Mouse (Mus musculus) neural tube, embryonic 11.5 days (tissue): ENCODE measurements around the gene Gimap1. TPM values are rescaled to one million over a fixed set of nuclear protein-coding genes. Genes with fewer than 3 reads are reported as not detected.

ENCODE experiments used
- ATAC-seq: fragments of 200-750 bp; cut with Nextera tagmentation; 2 replicates; pipeline ENCODE4 v1.8.0; 2017; ENCODE audit warnings: moderate number of reproducible peaks, mild to moderate bottlenecking, moderate TSS enrichment, moderate library complexity; ENCODE audit not compliant: insufficient read depth, low FRiP score, low TSS enrichment
- DNase-seq: peaks from one replicate; pipeline ENCODE4 v3.0.0-alpha.2; 2015; ENCODE audit warnings: low spot score
- H3K27ac ChIP-seq: fragments of 300-500 bp; sonication (generic); 2 replicates; pipeline ENCODE4 v1.5.1; 2014; ENCODE audit warnings: low read depth, mild to moderate bottlenecking, low read length
- H3K27me3 ChIP-seq: fragments of 300-500 bp; sonication (generic); 2 replicates; pipeline ENCODE4 v1.6.1; 2014; ENCODE audit warnings: mild to moderate bottlenecking, low read length, mixed read lengths; ENCODE audit not compliant: control insufficient read depth, insufficient read depth
- H3K36me3 ChIP-seq: fragments of 300-500 bp; sonication (generic); 2 replicates; pipeline ENCODE4 v1.6.1; 2014; ENCODE audit warnings: mild to moderate bottlenecking, low read length, moderate library complexity, mixed read lengths; ENCODE audit not compliant: control insufficient read depth, insufficient read depth
- H3K4me1 ChIP-seq: fragments of 300-500 bp; sonication (generic); 2 replicates; pipeline ENCODE4 v1.6.1; 2014; ENCODE audit warnings: low read length, mixed read lengths; ENCODE audit not compliant: control insufficient read depth, insufficient read depth
- H3K4me2 ChIP-seq: fragments of 300-500 bp; sonication (generic); 2 replicates; pipeline ENCODE4 v1.6.1; 2014; ENCODE audit warnings: low read depth, mild to moderate bottlenecking, moderate library complexity
- H3K4me3 ChIP-seq: fragments of 300-500 bp; sonication (generic); 2 replicates; pipeline ENCODE4 v1.5.1; 2014; ENCODE audit warnings: low read depth, low read length
- H3K9ac ChIP-seq: fragments of 300-500 bp; sonication (generic); 2 replicates; pipeline ENCODE4 v1.6.1; 2014; ENCODE audit warnings: mild to moderate bottlenecking, low read length
- H3K9me3 ChIP-seq: fragments of 300-500 bp; sonication (generic); 2 replicates; pipeline ENCODE4 v1.6.1; 2016; ENCODE audit warnings: low read length; ENCODE audit not compliant: control insufficient read depth
- WGBS: fragments of 180-500 bp; shearing (Covaris S2); extraction: QIAGEN DNeasy Blood & Tissue Kit; methylation state at CpG from one replicate; pipeline ENCODE4 v1.1.7; 2014; 5-methylcytosine and 5-hydroxymethylcytosine counted together
- polyA plus RNA-seq: library from polyadenylated mRNA; unstranded; fragments of >200 nt; fragmentation: Nextera tagmentation; extraction: Ambion mirVana; gene quantifications from 2 replicates; pipeline ENCODE4 v1.2.1, GENCODE M21; 2014

The Gimap1 gene
- polyA plus RNA-seq, 1 experiment from 2014 or later, result 6.4 TPM

- Histone ChIP-seq H3K9ac (no peak overlapping the region), H3K27me3 (no peaks in the 10 kb centered on the region), H3K4me3 (no peak overlapping the region), H3K36me3 (no peaks in the 10 kb centered on the region), H3K4me1 (no peaks in the 10 kb centered on the region), H3K9me3 (no peaks in the 10 kb centered on the region), H3K4me2 (no peak overlapping the region), H3K27ac (no peak overlapping the region)
- WGBS, result 60% methylated on average over 8 of the region's 8 CpGs
- ATAC-seq (no peak), DNase-seq (no peak)
Measured at GRCm38 (mm10) chr6:48732864-48733304, 6.0 kb upstream of the Gimap1 start.

- Histone ChIP-seq H3K27ac (no peak overlapping the region), H3K9me3 (no peaks in the 10 kb centered on the region), H3K9ac (no peak overlapping the region), H3K36me3 (no peaks in the 10 kb centered on the region), H3K4me3 (no peak overlapping the region), H3K4me1 (no peaks in the 10 kb centered on the region), H3K27me3 (no peaks in the 10 kb centered on the region), H3K4me2 (no peak overlapping the region)
- no peak for ATAC-seq
- no peak for DNase-seq
- WGBS, result 89% methylated on average over 1 of the region's 1 CpGs
Measured at GRCm38 (mm10) chr6:48733660-48734059, 5.2 kb upstream of the Gimap1 start.

GRCm38 (mm10) chr6:48737053-48737452, 1.8 kb upstream of the Gimap1 start:
- no peaks in the 10 kb centered on the region for H3K9me3 ChIP-seq
- no peak overlapping the region for H3K4me2 ChIP-seq
- peaks cover 7% of the 10 kb centered on the region for H3K27me3 ChIP-seq
- DNase-seq (no peak), ATAC-seq (no peak)
- H3K36me3 ChIP-seq, result no peaks in the 10 kb centered on the region
- WGBS, result 81% methylated on average over 2 of the region's 2 CpGs
- H3K4me3 ChIP-seq, result no peak overlapping the region
- no peak overlapping the region for H3K27ac ChIP-seq
- H3K9ac ChIP-seq, result no peak overlapping the region
- H3K4me1 ChIP-seq, result no peaks in the 10 kb centered on the region; the same call in 1 of the 2 replicates

GRCm38 (mm10) chr6:48737688-48738087, 1.2 kb upstream of the Gimap1 start:
- H3K27me3 ChIP-seq, result peaks cover 13% of the 10 kb centered on the region
- 94% methylated on average over 5 of the region's 5 CpGs for WGBS
- H3K9ac ChIP-seq, result no peak overlapping the region
- ATAC-seq (no peak), DNase-seq (no peak)
- H3K36me3 ChIP-seq, result no peaks in the 10 kb centered on the region
- H3K27ac ChIP-seq, result no peak overlapping the region
- peaks cover 4% of the 10 kb centered on the region; the same call in 1 of the 2 replicates for H3K4me1 ChIP-seq
- no peaks in the 10 kb centered on the region for H3K9me3 ChIP-seq
- H3K4me3 ChIP-seq, result no peak overlapping the region
- H3K4me2 ChIP-seq, result no peak overlapping the region

GRCm38 (mm10) chr6:48739780-48740055, 864 bp downstream of the Gimap1 start:
- H3K4me1 ChIP-seq, result peaks cover 5% of the 10 kb centered on the region; the same call in 1 of the 2 replicates

GRCm38 (mm10) chr6:48740501-48741169, 1.8 kb downstream of the Gimap1 start:
- Histone ChIP-seq H3K4me1 (peaks cover 5% of the 10 kb centered on the region; the same call in 1 of the 2 replicates), H3K36me3 (no peaks in the 10 kb centered on the region), H3K27ac (no peak overlapping the region), H3K9ac (no peak overlapping the region), H3K9me3 (no peaks in the 10 kb centered on the region), H3K4me2 (no peak overlapping the region), H3K4me3 (no peak overlapping the region), H3K27me3 (peaks cover 19% of the 10 kb centered on the region)
- 84% methylated on average over 3 of the region's 3 CpGs for WGBS
- ATAC-seq, result no peak
- DNase-seq, result no peak

More at GRCm38 (mm10) chr6:48739780-48740055, 864 bp downstream of the Gimap1 start:
- H3K9ac ChIP-seq, result no peak overlapping the region
- DNase-seq, result no peak
- 87% methylated on average over 3 of the region's 3 CpGs for WGBS
- H3K9me3 ChIP-seq, result no peaks in the 10 kb centered on the region
- peaks cover 19% of the 10 kb centered on the region for H3K27me3 ChIP-seq
- no peaks in the 10 kb centered on the region for H3K36me3 ChIP-seq
- H3K4me3 ChIP-seq, result no peak overlapping the region
- no peak overlapping the region for H3K27ac ChIP-seq
- no peak overlapping the region for H3K4me2 ChIP-seq
- ATAC-seq, result no peak

- H3K9ac ChIP-seq, result no peak overlapping the region
- H3K4me3 ChIP-seq, result no peak overlapping the region
- no peak overlapping the region for H3K27ac ChIP-seq
- no peak for DNase-seq
- peaks cover 19% of the 10 kb centered on the region for H3K27me3 ChIP-seq
- H3K4me2 ChIP-seq, result no peak overlapping the region
- WGBS, result 37% methylated on average over 3 of the region's 3 CpGs
- ATAC-seq, result no peak
- no peaks in the 10 kb centered on the region for H3K9me3 ChIP-seq
- H3K36me3 ChIP-seq, result no peaks in the 10 kb centered on the region
- peaks cover 5% of the 10 kb centered on the region; the same call in 1 of the 2 replicates for H3K4me1 ChIP-seq
Measured at GRCm38 (mm10) chr6:48741273-48741672, 2.4 kb downstream of the Gimap1 start.

GRCm38 (mm10) chr6:48741711-48742206, 2.9 kb downstream of the Gimap1 start:
- 24% methylated on average over 9 of the region's 9 CpGs for WGBS
- Histone ChIP-seq H3K9me3 (no peaks in the 10 kb centered on the region), H3K36me3 (no peaks in the 10 kb centered on the region), H3K9ac (no peak overlapping the region), H3K4me2 (no peak overlapping the region; the same call in 1 of the 2 replicates), H3K27me3 (peaks cover 19% of the 10 kb centered on the region), H3K4me1 (peaks cover 5% of the 10 kb centered on the region; the same call in 1 of the 2 replicates), H3K4me3 (no peak overlapping the region), H3K27ac (no peak overlapping the region)
- DNase-seq, result no peak
- ATAC-seq, result no peak
